Mouse (Mus musculus): Measurements from ENCODE around the gene Ngef. TPM values are rescaled to one million over a fixed set of nuclear protein-coding genes. Genes with fewer than 3 reads are reported as not detected.

Gene Ngef
- polyA plus RNA-seq, 1 experiment, result not detected

- Histone ChIP-seq H3K4me1 (ENCODE audit: control insufficient read depth) (peaks cover 4% of the 10 kb centered on the region; the same call in 1 of the 2 replicates), H3K4me3 (replicated peaks) (no peak overlapping the region), H3K36me3 (ENCODE audit: control insufficient read depth) (no peaks in the 10 kb centered on the region), H3K9me3 (ENCODE audit: control insufficient read depth, low read length) (no peaks in the 10 kb centered on the region), H3K27me3 (ENCODE audit: control insufficient read depth) (no peaks in the 10 kb centered on the region)
- no peak for TF ChIP-seq TAL1 (IDR thresholded peaks at IDR 0.05; ENCODE audit: low read length)
- TF ChIP-seq GATA1 (IDR thresholded peaks at IDR 0.05; ENCODE audit: low read length), result no peak
These were observed 1.1 kb upstream of the Ngef start for GRCm38 (mm10) chr1:87574785-87575184.

DNA sequence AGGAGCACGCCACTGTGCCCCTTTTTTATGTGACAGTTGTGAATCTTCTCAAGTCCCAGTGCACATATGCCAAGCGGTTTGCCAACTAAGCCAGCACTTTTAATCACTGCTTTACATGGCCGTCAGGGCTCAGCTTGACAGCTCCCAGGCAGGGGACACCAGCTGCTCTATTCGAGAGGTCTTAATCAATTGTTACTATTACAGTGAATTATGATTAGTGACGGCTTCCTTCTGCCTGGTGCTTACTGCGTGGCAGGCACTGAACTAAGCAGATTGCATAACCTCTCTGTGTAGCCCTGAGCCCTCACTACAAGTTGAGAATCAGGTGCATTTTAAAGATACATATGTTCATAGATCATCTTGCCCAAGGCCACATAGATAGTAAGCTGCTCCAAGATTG is 683 bp upstream of the Ngef start:
- TF ChIP-seq TAL1 (IDR thresholded peaks at IDR 0.05; ENCODE audit: low read length) (no peak), GATA1 (IDR thresholded peaks at IDR 0.05; ENCODE audit: low read length) (no peak)
- Histone ChIP-seq H3K9me3 (ENCODE audit: control insufficient read depth, low read length) (no peaks in the 10 kb centered on the region; the same call in 1 of the 2 replicates), H3K27me3 (ENCODE audit: control insufficient read depth) (no peaks in the 10 kb centered on the region), H3K36me3 (ENCODE audit: control insufficient read depth) (no peaks in the 10 kb centered on the region; the same call in 1 of the 2 replicates), H3K4me1 (ENCODE audit: control insufficient read depth) (peaks cover 3% of the 10 kb centered on the region; the same call in 1 of the 2 replicates), H3K4me3 (replicated peaks) (no peak overlapping the region)

DNA sequence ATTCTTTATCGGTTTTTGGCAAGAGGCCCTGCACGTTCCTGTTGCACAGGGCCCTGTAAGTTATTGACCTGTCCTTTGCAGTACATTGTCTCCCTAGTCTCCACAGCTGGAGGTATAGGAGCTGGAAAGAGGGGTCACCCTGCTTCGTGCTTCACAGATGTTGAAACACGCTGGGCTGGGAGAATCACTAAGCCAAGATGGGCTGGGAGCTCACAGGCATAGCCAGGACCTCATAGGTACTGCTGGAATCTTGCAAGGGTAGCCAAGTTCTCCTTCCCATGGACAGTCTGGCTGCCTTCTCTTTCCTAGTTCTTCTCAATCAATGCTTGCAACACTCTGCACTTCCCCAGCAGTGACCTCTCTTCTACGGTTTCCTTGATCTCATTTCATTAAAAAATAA is 409 bp downstream of the Ngef start:
- Histone ChIP-seq H3K4me1 (ENCODE audit: control insufficient read depth) (no peaks in the 10 kb centered on the region), H3K4me3 (replicated peaks) (peak overlapping the region; percentile 38), H3K36me3 (ENCODE audit: control insufficient read depth) (no peaks in the 10 kb centered on the region; the same call in 1 of the 2 replicates), H3K27me3 (ENCODE audit: control insufficient read depth) (no peaks in the 10 kb centered on the region), H3K9me3 (ENCODE audit: control insufficient read depth, low read length) (no peaks in the 10 kb centered on the region; the same call in 1 of the 2 replicates)
- no peak for TF ChIP-seq GATA1 (IDR thresholded peaks at IDR 0.05; ENCODE audit: low read length)
- no peak for TF ChIP-seq TAL1 (IDR thresholded peaks at IDR 0.05; ENCODE audit: low read length)

- no peak overlapping the region for H3K4me3 ChIP-seq (replicated peaks)
- TF ChIP-seq TAL1 (IDR thresholded peaks at IDR 0.05; ENCODE audit: low read length) (no peak), GATA1 (IDR thresholded peaks at IDR 0.05; ENCODE audit: low read length) (no peak)
- H3K4me1 ChIP-seq (ENCODE audit: control insufficient read depth), result no peaks in the 10 kb centered on the region
- no peaks in the 10 kb centered on the region; the same call in 1 of the 2 replicates for H3K36me3 ChIP-seq (ENCODE audit: control insufficient read depth)
- H3K9me3 ChIP-seq (ENCODE audit: control insufficient read depth, low read length), result no peaks in the 10 kb centered on the region; the same call in 1 of the 2 replicates
- peaks cover 3% of the 10 kb centered on the region for H3K27me3 ChIP-seq (ENCODE audit: control insufficient read depth)
These were observed 5.3 kb downstream of the Ngef start for GRCm38 (mm10) chr1:87568398-87568797.

DNA sequence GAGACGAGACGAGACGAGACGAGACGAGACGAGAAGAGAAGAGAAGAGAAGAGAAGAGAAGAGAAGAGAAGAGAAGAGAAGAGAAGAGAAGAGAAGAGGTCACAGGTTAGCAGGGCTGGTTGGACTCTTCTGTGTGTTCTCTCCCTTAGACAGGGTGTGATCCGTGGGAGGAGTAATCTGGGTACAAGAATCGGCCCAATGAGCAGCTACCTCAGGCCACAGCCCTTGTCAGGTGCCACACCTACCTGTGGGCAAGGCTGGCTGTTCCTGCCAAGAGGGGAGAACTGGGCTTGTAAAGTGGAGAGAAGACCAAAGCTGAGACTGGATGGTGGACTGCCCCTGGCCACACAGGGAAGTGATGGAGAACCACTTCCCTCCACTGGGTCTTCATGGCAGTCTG is 7.9 kb downstream of the Ngef start:
- Histone ChIP-seq H3K4me1 (ENCODE audit: control insufficient read depth) (no peaks in the 10 kb centered on the region), H3K27me3 (ENCODE audit: control insufficient read depth) (peaks cover 3% of the 10 kb centered on the region), H3K9me3 (ENCODE audit: control insufficient read depth, low read length) (no peaks in the 10 kb centered on the region; the same call in 1 of the 2 replicates), H3K4me3 (replicated peaks) (no peak overlapping the region), H3K36me3 (ENCODE audit: control insufficient read depth) (no peaks in the 10 kb centered on the region; the same call in 1 of the 2 replicates)
- TF ChIP-seq TAL1 (IDR thresholded peaks at IDR 0.05; ENCODE audit: low read length), result no peak
- TF ChIP-seq GATA1 (IDR thresholded peaks at IDR 0.05; ENCODE audit: low read length), result no peak

GRCm38 (mm10) chr1:87562967-87563366 is 10.7 kb downstream of the Ngef start:
- Histone ChIP-seq H3K36me3 (ENCODE audit: control insufficient read depth) (no peaks in the 10 kb centered on the region), H3K4me3 (replicated peaks) (no peak overlapping the region), H3K9me3 (ENCODE audit: control insufficient read depth, low read length) (no peaks in the 10 kb centered on the region), H3K4me1 (ENCODE audit: control insufficient read depth) (no peaks in the 10 kb centered on the region), H3K27me3 (ENCODE audit: control insufficient read depth) (peaks cover 3% of the 10 kb centered on the region)
- TF ChIP-seq GATA1 (IDR thresholded peaks at IDR 0.05; ENCODE audit: low read length) (no peak), TAL1 (IDR thresholded peaks at IDR 0.05; ENCODE audit: low read length) (no peak)

GRCm38 (mm10) chr1:87553586-87553985 is 20.1 kb downstream of the Ngef start:
- Histone ChIP-seq H3K27me3 (ENCODE audit: control insufficient read depth) (no peaks in the 10 kb centered on the region), H3K4me1 (ENCODE audit: control insufficient read depth) (no peaks in the 10 kb centered on the region), H3K9me3 (ENCODE audit: control insufficient read depth, low read length) (no peaks in the 10 kb centered on the region), H3K36me3 (ENCODE audit: control insufficient read depth) (no peaks in the 10 kb centered on the region), H3K4me3 (replicated peaks) (no peak overlapping the region)
- TF ChIP-seq GATA1 (IDR thresholded peaks at IDR 0.05; ENCODE audit: low read length) (no peak), TAL1 (IDR thresholded peaks at IDR 0.05; ENCODE audit: low read length) (no peak)

- TF ChIP-seq GATA1 (IDR thresholded peaks at IDR 0.05; ENCODE audit: low read length) (no peak), TAL1 (IDR thresholded peaks at IDR 0.05; ENCODE audit: low read length) (no peak)
- Histone ChIP-seq H3K4me1 (ENCODE audit: control insufficient read depth) (no peaks in the 10 kb centered on the region), H3K4me3 (replicated peaks) (no peak overlapping the region), H3K36me3 (ENCODE audit: control insufficient read depth) (no peaks in the 10 kb centered on the region), H3K9me3 (ENCODE audit: control insufficient read depth, low read length) (no peaks in the 10 kb centered on the region), H3K27me3 (ENCODE audit: control insufficient read depth) (no peaks in the 10 kb centered on the region)
These were observed 22.7 kb downstream of the Ngef start for GRCm38 (mm10) chr1:87551008-87551407.

DNA sequence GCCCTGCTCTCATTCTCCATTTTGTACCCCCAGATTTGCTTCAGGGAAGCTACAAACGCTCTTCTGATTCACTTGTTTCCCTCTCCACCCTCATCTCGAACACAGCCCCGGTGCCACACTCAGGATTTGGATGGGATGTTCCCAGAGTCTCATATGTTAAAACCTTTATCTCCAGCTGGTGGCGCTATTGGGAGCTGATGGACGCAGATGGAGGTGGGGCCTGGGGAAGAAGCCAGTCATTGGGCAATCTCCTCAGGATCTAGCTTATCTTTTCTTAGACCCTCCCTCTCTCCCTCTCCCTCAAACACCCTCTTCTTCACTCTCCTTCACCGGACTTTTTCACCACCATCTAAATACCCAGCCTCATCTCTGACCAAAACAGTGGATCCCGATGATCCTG is 32.1 kb downstream of the Ngef start:
- H3K4me3 ChIP-seq (replicated peaks), result no peak overlapping the region
- H3K4me1 ChIP-seq (ENCODE audit: control insufficient read depth), result no peaks in the 10 kb centered on the region
- TF ChIP-seq GATA1 (IDR thresholded peaks at IDR 0.05; ENCODE audit: low read length) (no peak), TAL1 (IDR thresholded peaks at IDR 0.05; ENCODE audit: low read length) (no peak)

GRCm38 (mm10) chr1:87537008-87537407 is 36.7 kb downstream of the Ngef start:
- H3K9me3 ChIP-seq (ENCODE audit: control insufficient read depth, low read length), result no peaks in the 10 kb centered on the region
- TF ChIP-seq GATA1 (IDR thresholded peaks at IDR 0.05; ENCODE audit: low read length) (no peak), TAL1 (IDR thresholded peaks at IDR 0.05; ENCODE audit: low read length) (no peak)
- H3K4me3 ChIP-seq (replicated peaks), result no peak overlapping the region
- H3K36me3 ChIP-seq (ENCODE audit: control insufficient read depth), result no peaks in the 10 kb centered on the region; the same call in 1 of the 2 replicates
- no peaks in the 10 kb centered on the region for H3K4me1 ChIP-seq (ENCODE audit: control insufficient read depth)
- no peaks in the 10 kb centered on the region for H3K27me3 ChIP-seq (ENCODE audit: control insufficient read depth)

More for the DNA sequence above, 32.1 kb downstream of the Ngef start:
- Histone ChIP-seq H3K9me3 (ENCODE audit: control insufficient read depth, low read length) (no peaks in the 10 kb centered on the region), H3K27me3 (ENCODE audit: control insufficient read depth) (no peaks in the 10 kb centered on the region), H3K36me3 (ENCODE audit: control insufficient read depth) (no peaks in the 10 kb centered on the region; the same call in 1 of the 2 replicates)

Measured in erythroblast, embryonic 14.5 days (primary cell).